Comparison of ENCODE assay signal across 14 mouse cellular contexts in the genomic region with DNA sequence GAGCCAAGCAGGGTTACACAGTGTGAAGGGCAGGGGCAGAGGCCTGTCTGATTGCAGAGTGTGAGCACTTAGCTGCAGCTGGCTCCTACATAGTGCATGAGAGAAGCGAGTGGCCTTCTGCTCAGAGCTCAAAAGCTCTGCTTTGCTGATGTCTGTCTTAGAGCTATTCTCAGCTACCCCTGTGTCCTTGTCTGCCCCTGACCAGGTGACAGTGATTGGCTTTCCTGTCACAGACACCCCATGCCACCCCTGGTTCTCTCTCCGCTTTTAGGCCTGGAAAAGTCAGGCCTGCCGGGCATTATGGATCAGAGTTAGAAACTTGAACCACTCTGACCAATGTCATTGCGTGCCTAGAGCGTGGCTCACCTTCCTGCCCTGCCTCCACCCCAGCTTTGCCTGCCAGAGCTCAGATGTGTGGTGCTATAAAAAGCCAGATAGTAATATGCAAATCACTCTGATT.
DNase-seq lines count a peak whose midpoint lies in the region; ATAC-seq and TF ChIP-seq lines count a peak whose summit lies in the region.
"Had no signal": no experiment of that assay in that cellular context is flagged by ENCODE, and none has a peak within 500 bp of the region (broad histone marks: within the 10 kb centered on the region; RNA-seq: fewer than 3 reads in every experiment).

No protein-coding gene starts in this region.

- H3K9me3 ChIP-seq in heart, embryonic 16.5 days (replicated peaks; ENCODE audit: control insufficient read depth, low read length), result no peaks in the 10 kb centered on the region
- no peaks in the 10 kb centered on the region for H3K9me3 ChIP-seq in neural tube, embryonic 12.5 days
- no peaks in the 10 kb centered on the region for H3K9me3 ChIP-seq in limb, embryonic 10.5 days (replicated peaks)
- H3K9me3 ChIP-seq: liver, embryonic 13.5 days had no signal

- no peaks in the 10 kb centered on the region for H3K36me3 ChIP-seq in heart, embryonic 16.5 days (ENCODE audit: control insufficient read depth, insufficient read depth)
- no peaks in the 10 kb centered on the region for H3K36me3 ChIP-seq in neural tube, embryonic 12.5 days
- H3K36me3 ChIP-seq in limb, embryonic 10.5 days, result no peaks in the 10 kb centered on the region
- H3K36me3 ChIP-seq: liver, embryonic 13.5 days had no signal

- no peaks in the 10 kb centered on the region for H3K27me3 ChIP-seq in heart, embryonic 16.5 days (ENCODE audit: control insufficient read depth, insufficient read depth, low read length)
- H3K27me3 ChIP-seq in neural tube, embryonic 12.5 days (replicated peaks), result no peaks in the 10 kb centered on the region
- no peaks in the 10 kb centered on the region for H3K27me3 ChIP-seq in limb, embryonic 10.5 days (ENCODE audit: low read depth, poor library complexity, severe bottlenecking)
- H3K27me3 ChIP-seq: liver, embryonic 13.5 days had no signal

- H3K27ac ChIP-seq in left cerebral cortex, adult 2 months, result 0 out of 2 replicates have a peak overlapping the region, but pooled peaks have one; percentile 24
- H3K27ac ChIP-seq in heart, embryonic 16.5 days (ENCODE audit: low read length), result peak overlapping the region; percentile 49; the same call in 1 of the 2 replicates
- H3K27ac ChIP-seq in neural tube, embryonic 12.5 days, result peak overlapping the region; percentile 27; the same call in 1 of the 2 replicates
- no peak overlapping the region for H3K27ac ChIP-seq in limb, embryonic 10.5 days
- H3K27ac ChIP-seq: layer of hippocampus, adult 2 months; liver, embryonic 13.5 days; stomach, postnatal 0 days had no signal

- DNase-seq in left cerebral cortex, adult 2 months (ENCODE audit: extremely low spot score in 1 of 2, low spot score in 2 of 2), result no peak
- DNase-seq in left cerebral cortex, adult 9 months (ENCODE audit: low spot score in 2 of 2), result no peak
- peak; percentile 14 to 15 for DNase-seq in gastrocnemius, postnatal 36 days
- no peak for DNase-seq in frontal cortex, postnatal 25 days (ENCODE audit: low spot score in 2 of 2)
- DNase-seq in thymus, adult 18-20 months, result no peak
- no peak for DNase-seq in limb, embryonic 10.5 days (ENCODE audit: low spot score)
- DNase-seq: cerebellum, adult 9-10 months; liver, embryonic 13.5 days; lung, postnatal 36 days; spleen, adult 18-20 months had no signal

- H3K4me3 ChIP-seq in left cerebral cortex, adult 2 months, result no peak overlapping the region
- H3K4me3 ChIP-seq in heart, embryonic 16.5 days (ENCODE audit: low read length), result no peak overlapping the region
- no peak overlapping the region for H3K4me3 ChIP-seq in neural tube, embryonic 12.5 days
- no peak overlapping the region for H3K4me3 ChIP-seq in limb, embryonic 10.5 days
- H3K4me3 ChIP-seq: layer of hippocampus, adult 2 months; liver, embryonic 13.5 days had no signal

- no peak for TF ChIP-seq CTCF in left cerebral cortex, adult 2 months (IDR thresholded peaks at IDR 0.05)

- no peak overlapping the region for H3K9ac ChIP-seq in heart, embryonic 16.5 days (ENCODE audit: low read length)
- H3K9ac ChIP-seq in neural tube, embryonic 12.5 days, result no peak overlapping the region
- H3K9ac ChIP-seq: liver, embryonic 13.5 days had no signal

- 58% methylated on average over 5 of the region's 5 CpGs for WGBS in heart, embryonic 16.5 days
- 40% methylated on average over 5 of the region's 5 CpGs for WGBS in neural tube, embryonic 12.5 days
- WGBS in limb, embryonic 10.5 days, result 72% methylated on average over 5 of the region's 5 CpGs

- H3K4me1 ChIP-seq in heart, embryonic 16.5 days (ENCODE audit: control insufficient read depth, insufficient read depth, low read length), result no peaks in the 10 kb centered on the region; the same call in 1 of the 2 replicates
- H3K4me1 ChIP-seq in neural tube, embryonic 12.5 days, result peaks cover 26% of the 10 kb centered on the region
- H3K4me1 ChIP-seq in limb, embryonic 10.5 days, result peaks cover 12% of the 10 kb centered on the region
- H3K4me1 ChIP-seq: liver, embryonic 13.5 days had no signal

- intact Hi-C loops in left cerebral cortex, adult 2 months (cut with DNase I), result loop anchor here (5.0 to 10.0 kb wide), 3 partner anchors 85 to 382 kb away; no protein-coding TSS in a partner anchor
- intact Hi-C loops in gastrocnemius, postnatal 36 days (cut with DNase I), result no loop called here

- peak; percentile 75 for ATAC-seq in heart, embryonic 16.5 days (replicated peaks; ENCODE audit: extremely low read depth, insufficient read depth, low FRiP score)
- peak; percentile 56 for ATAC-seq in neural tube, embryonic 12.5 days (ENCODE audit: low FRiP score, low read depth)

- no peak overlapping the region for H3K4me2 ChIP-seq in heart, embryonic 16.5 days (ENCODE audit: low read depth, low read length)
- H3K4me2 ChIP-seq in neural tube, embryonic 12.5 days (replicated peaks), result no peak overlapping the region; the same call in 1 of the 2 replicates
- H3K4me2 ChIP-seq: liver, embryonic 13.5 days had no signal

Comparison
In these comparisons a context has a peak if more than half of its experiments do, and no peak if none do; other contexts are left out.
1. DNase-seq: peak in gastrocnemius, postnatal 36 days (2 of 2); none in left cerebral cortex, adult 2 months (0 of 2), left cerebral cortex, adult 9 months (0 of 2), frontal cortex, postnatal 25 days (0 of 2), thymus, adult 18-20 months (0 of 2) and limb, embryonic 10.5 days (single experiment).